Mouse (Mus musculus): ENCODE results near the gene Vamp2.

DNA sequence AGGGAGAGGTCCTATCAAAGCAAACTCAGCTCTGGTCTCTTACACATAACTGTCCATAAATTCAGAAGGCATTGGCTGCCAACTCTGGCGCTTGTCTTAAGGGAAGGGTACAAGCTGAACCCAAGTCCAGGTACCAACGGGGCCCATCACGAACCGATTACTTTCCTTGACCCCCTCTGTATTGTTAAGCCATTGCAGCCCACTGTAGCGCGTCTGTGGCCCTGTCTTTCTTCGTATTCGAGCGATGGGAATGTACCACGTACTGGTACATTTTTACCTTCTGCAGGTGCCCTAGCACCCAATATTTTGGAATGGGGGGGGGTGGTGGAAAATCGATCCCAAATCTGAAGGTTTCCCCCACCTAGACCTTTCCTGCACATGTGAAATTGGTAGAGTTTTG, 16.1 kb upstream of the Vamp2 start:
- no peak for TF ChIP-seq CTCF (IDR thresholded peaks at IDR 0.05; ENCODE audit: borderline replicate concordance, extremely low read depth, insufficient read depth, insufficient read length)
- TF ChIP-seq POLR2A (IDR thresholded peaks at IDR 0.05; ENCODE audit: borderline replicate concordance, extremely low read depth, insufficient read depth, insufficient read length, poor library complexity, severe bottlenecking), result no peak
